Mouse (Mus musculus) CH12.LX (cell line): ENCODE results near the gene P2rx7. TPM values are rescaled to one million over a fixed set of nuclear protein-coding genes. Genes with fewer than 3 reads are reported as not detected.
A peak's percentile ranks its signal among the peaks of the same experiment; 100 is the strongest.

Experiments
- DNase-seq: peaks from one replicate; pipeline ENCODE4 v3.0.0-alpha.2; 2013; ENCODE audit errors: extremely low read depth
- H3K27ac ChIP-seq: 2 replicates; pipeline ENCODE4 v1.5.1; 2012; ENCODE audit warnings: low read depth, mild to moderate bottlenecking, control low read depth, moderate library complexity; ENCODE audit not compliant: insufficient read depth
- H3K27me3 ChIP-seq: replicated peaks from 2 replicates; pipeline ENCODE3; 2012; ENCODE audit warnings: inconsistent platforms
- H3K36me3 ChIP-seq, 2 experiments: replicated peaks in 1 of 2; 2 replicates each; pipeline versions ENCODE3 to v1.6.1; 2012; ENCODE audit warnings: inconsistent platforms in 1 of 2, low read length in 1 of 2, mild to moderate bottlenecking in 1 of 2, mixed read lengths in 1 of 2, moderate library complexity in 1 of 2; ENCODE audit not compliant: control insufficient read depth in 1 of 2, insufficient read depth in 1 of 2
- H3K4me1 ChIP-seq, 2 experiments: 2 replicates each; pipeline ENCODE4 v1.6.1; 2012; ENCODE audit warnings: inconsistent platforms in 1 of 2, moderate library complexity in 1 of 2; ENCODE audit not compliant: insufficient read depth in 2 of 2, control insufficient read depth in 1 of 2
- H3K4me2 ChIP-seq: 2 replicates; pipeline ENCODE4 v1.6.1; 2012; ENCODE audit warnings: low read depth, mild to moderate bottlenecking, control low read depth; ENCODE audit not compliant: poor library complexity, insufficient read depth, severe bottlenecking
- H3K4me3 ChIP-seq, 3 experiments: fragments of 150-350 bp in 1 of 3; sonication (generic) in 1 of 3; replicated peaks in 1 of 3; 2 replicates each; pipeline versions ENCODE3 to v1.5.1; 2011 to 2012; ENCODE audit warnings: low read depth in 2 of 3, low read length in 2 of 3, mild to moderate bottlenecking in 2 of 3, moderate library complexity in 2 of 3, control low read depth in 1 of 3, improper control_type of control experiment in 1 of 3, inconsistent platforms in 1 of 3, mixed read lengths in 1 of 3; ENCODE audit not compliant: poor library complexity in 1 of 3
- H3K79me2 ChIP-seq: replicated peaks from 2 replicates; pipeline ENCODE4 v1.6.1; 2012; ENCODE audit warnings: mild to moderate bottlenecking, moderate library complexity; ENCODE audit not compliant: control insufficient read depth, poor library complexity, insufficient read depth, severe bottlenecking; ENCODE audit errors: extremely low read depth
- H3K9ac ChIP-seq: 2 replicates; pipeline ENCODE4 v1.6.1; 2012; ENCODE audit warnings: low read depth, mild to moderate bottlenecking, control low read depth, moderate library complexity; ENCODE audit not compliant: insufficient read depth
- H3K9me3 ChIP-seq: replicated peaks from 2 replicates; pipeline ENCODE3; 2012; ENCODE audit warnings: low read length, inconsistent platforms, mixed read lengths
- BHLHE40 ChIP-seq: IDR thresholded peaks from 2 replicates; pipeline ENCODE4 v1.6.1; 2011; ENCODE audit warnings: mild to moderate bottlenecking, low read depth, low read length, improper control_type of control experiment
- CHD1 ChIP-seq: IDR thresholded peaks from 2 replicates; pipeline ENCODE4 v1.6.1; 2012; ENCODE audit warnings: low read depth, low read length, improper control_type of control experiment, inconsistent platforms
- CHD2 ChIP-seq: IDR thresholded peaks from 2 replicates; pipeline ENCODE4 v1.6.1; 2011; ENCODE audit warnings: low read length, improper control_type of control experiment
- CTCF ChIP-seq, 2 experiments: IDR thresholded peaks in 1 of 2; conservative IDR thresholded peaks in 1 of 2; 2 replicates each; pipeline ENCODE4 v1.5.1; 2011 to 2012; ENCODE audit warnings: low read depth in 2 of 2, low read length in 2 of 2, improper control_type of control experiment in 1 of 2, inconsistent platforms in 1 of 2, mild to moderate bottlenecking in 1 of 2, moderate library complexity in 1 of 2
- E2F4 ChIP-seq: IDR thresholded peaks from 2 replicates; pipeline ENCODE4 v1.6.1; 2011; ENCODE audit warnings: low read depth, low read length, improper control_type of control experiment; ENCODE audit not compliant: insufficient replicate concordance
- EP300 ChIP-seq: IDR thresholded peaks from 2 replicates; pipeline ENCODE4 v1.6.1; 2011; ENCODE audit warnings: low read length, improper control_type of control experiment
- ETS1 ChIP-seq: conservative IDR thresholded peaks from 2 replicates; pipeline ENCODE4 v1.6.1; 2012; ENCODE audit warnings: low read depth, mild to moderate bottlenecking, inconsistent platforms, low read length, improper control_type of control experiment, moderate library complexity
- GABPA ChIP-seq: IDR thresholded peaks from 2 replicates; pipeline ENCODE4 v1.6.1; 2012; ENCODE audit warnings: low read depth, low read length, improper control_type of control experiment, inconsistent platforms; ENCODE audit not compliant: insufficient replicate concordance
- JUN ChIP-seq: IDR thresholded peaks from 2 replicates; pipeline ENCODE4 v1.6.1; 2011; ENCODE audit warnings: low read depth, mild to moderate bottlenecking, low read length, improper control_type of control experiment, moderate library complexity; ENCODE audit not compliant: insufficient read depth
- JUND ChIP-seq: conservative IDR thresholded peaks from 2 replicates; pipeline ENCODE4 v1.6.1; 2011; ENCODE audit warnings: low read depth, low read length, improper control_type of control experiment
- KAT2A ChIP-seq: IDR thresholded peaks from 2 replicates; pipeline ENCODE4 v1.6.1; 2012; ENCODE audit warnings: low read length, improper control_type of control experiment, inconsistent platforms; ENCODE audit not compliant: insufficient replicate concordance
- MAFK ChIP-seq: IDR thresholded peaks from 2 replicates; pipeline ENCODE4 v1.6.1; 2011; ENCODE audit warnings: low read length, improper control_type of control experiment; ENCODE audit not compliant: insufficient replicate concordance
- MAX ChIP-seq: IDR thresholded peaks from 2 replicates; pipeline ENCODE4 v1.6.1; 2011; ENCODE audit warnings: low read length, improper control_type of control experiment
- MEF2A ChIP-seq: IDR thresholded peaks from 2 replicates; pipeline ENCODE4 v1.6.1; 2014; ENCODE audit warnings: low read depth, mild to moderate bottlenecking, inconsistent platforms, low read length, improper control_type of control experiment, borderline replicate concordance
- MXI1 ChIP-seq: IDR thresholded peaks from 2 replicates; pipeline ENCODE4 v1.6.1; 2011; ENCODE audit warnings: mild to moderate bottlenecking, low read depth, low read length, improper control_type of control experiment
- MYC ChIP-seq: IDR thresholded peaks from 2 replicates; pipeline ENCODE4 v1.6.1; 2011; ENCODE audit warnings: low read depth, mild to moderate bottlenecking, improper control_type of control experiment, low read length
- RAD21 ChIP-seq: IDR thresholded peaks from 2 replicates; pipeline ENCODE4 v1.6.1; 2011; ENCODE audit warnings: low read depth, mild to moderate bottlenecking, low read length, improper control_type of control experiment, moderate library complexity
- SIN3A ChIP-seq: IDR thresholded peaks from 2 replicates; pipeline ENCODE4 v1.6.1; 2012; ENCODE audit warnings: low read length, improper control_type of control experiment, inconsistent platforms
- TBP ChIP-seq: conservative IDR thresholded peaks from 2 replicates; pipeline ENCODE4 v1.6.1; 2011; ENCODE audit warnings: low read depth, low read length, improper control_type of control experiment
- TCF12 ChIP-seq: IDR thresholded peaks from 2 replicates; pipeline ENCODE4 v1.6.1; 2014; ENCODE audit warnings: low read depth, mild to moderate bottlenecking, inconsistent platforms, low read length, improper control_type of control experiment
- UBTF ChIP-seq: IDR thresholded peaks from 2 replicates; pipeline ENCODE4 v1.6.1; 2012; ENCODE audit warnings: low read depth, mild to moderate bottlenecking, inconsistent platforms, low read length, improper control_type of control experiment, moderate library complexity
- USF1 ChIP-seq: IDR thresholded peaks from 2 replicates; pipeline ENCODE4 v1.6.1; 2014; ENCODE audit warnings: low read depth, mild to moderate bottlenecking, inconsistent platforms, low read length, improper control_type of control experiment
- ZNF384 ChIP-seq: IDR thresholded peaks from 2 replicates; pipeline ENCODE4 v1.6.1; 2012; ENCODE audit warnings: low read depth, low read length, improper control_type of control experiment, inconsistent platforms
- dilution Hi-C: fragments of 300-500 bp; cut with MboI; formaldehyde crosslinking; loops from 2 replicates; pipeline ENCODE4 v1.14.3; 2020; ENCODE audit warnings: low sequenced_read_pairs; ENCODE audit not compliant: extremely low pct_unique_long_range_greater_than_20kb, extremely low pct_ligation_motif_present
- in situ Hi-C: fragments of 300-500 bp; cut with MboI; formaldehyde crosslinking; loops from 3 replicates; pipeline ENCODE4 v1.14.3; 2019; ENCODE audit warnings: low sequenced_read_pairs, low pct_ligation_motif_present, low pct_unique_long_range_greater_than_20kb, mixed read lengths
- polyA plus RNA-seq: library from polyadenylated mRNA; unstranded; fragments of >175 nt; gene quantifications from 2 replicates; pipeline ENCODE4 v1.2.1, GENCODE M21; 2012; ENCODE audit warnings: low read depth; ENCODE audit not compliant: insufficient read length
- total RNA-seq, 2 experiments: library from RNA; depleted of rRNA; stranded (reverse); fragments of 300-350 nt in 1 of 2; fragments of >200 nt in 1 of 2; gene quantifications; 2 replicates each; pipeline ENCODE4 v1.2.3; 2012 to 2014

The P2rx7 gene
- total and polyA plus RNA-seq, 3 experiments = 0.59 to 1.5 (median 1.5) TPM

- dilution Hi-C loops = no loop called here
- TF ChIP-seq SIN3A = no peak
- TF ChIP-seq BHLHE40 = peak; percentile 6; the same call in 1 of the 2 replicates
- no peak overlapping the region for H3K9ac ChIP-seq
- H3K9me3 ChIP-seq = no peaks in the 10 kb centered on the region
- no peak for DNase-seq
- no peak overlapping the region for H3K4me2 ChIP-seq
- no peaks in the 10 kb centered on the region for H3K27me3 ChIP-seq
- no peaks in the 10 kb centered on the region for H3K79me2 ChIP-seq
- no peaks in the 10 kb centered on the region for H3K36me3 ChIP-seq
- no peak overlapping the region for H3K4me3 ChIP-seq
- in situ Hi-C loops = loop anchor here (25.0 kb wide), 1 partner anchor 499 kb away; the partner anchor contains the start of gene Ccdc63
- H3K27ac ChIP-seq = no peak overlapping the region
- peaks cover 8 to 15% of the 10 kb centered on the region in 2 experiments for H3K4me1 ChIP-seq
Observed at GRCm38 (mm10) chr5:122636308-122636707, 7.4 kb upstream of the P2rx7 start.

DNA sequence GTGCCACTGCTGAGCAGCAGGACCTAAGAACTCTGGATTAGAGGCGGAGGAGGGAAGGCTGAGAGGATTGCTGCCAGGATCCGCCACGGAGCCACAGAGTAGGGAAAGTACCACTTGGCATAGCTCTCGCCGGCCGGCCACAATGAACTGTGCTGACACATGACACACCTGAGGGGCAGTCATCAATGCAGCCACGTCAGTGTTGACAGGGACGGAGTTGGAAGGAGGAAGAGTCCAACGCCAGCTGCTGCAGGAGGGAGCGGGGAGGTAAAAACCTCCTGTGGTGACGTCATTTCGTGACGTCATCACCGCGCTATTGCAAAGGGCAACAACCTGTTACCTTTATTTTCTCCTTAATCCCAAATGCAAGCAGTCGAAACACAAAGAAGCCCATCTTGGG is 6.8 kb upstream of the P2rx7 start:
- no peaks in the 10 kb centered on the region for H3K36me3 ChIP-seq
- peak overlapping the region; percentile 67 for H3K4me2 ChIP-seq
- no peaks in the 10 kb centered on the region for H3K27me3 ChIP-seq
- peak; percentile 41 for DNase-seq
- no peaks in the 10 kb centered on the region for H3K79me2 ChIP-seq
- no peak overlapping the region for H3K9ac ChIP-seq
- H3K4me3 ChIP-seq = peak overlapping the region in 1 of 3 experiments; percentile 49
- in situ Hi-C loops = loop anchor here (25.0 kb wide), 1 partner anchor 500 kb away; the partner anchor contains the start of gene Ccdc63
- dilution Hi-C loops = no loop called here
- H3K9me3 ChIP-seq = no peaks in the 10 kb centered on the region
- peaks cover 8 to 15% of the 10 kb centered on the region in 2 experiments for H3K4me1 ChIP-seq
- TF ChIP-seq TCF12 = no peak
- TF ChIP-seq JUND = peak; percentile 91
- no peak for TF ChIP-seq ZNF384
- no peak for TF ChIP-seq SIN3A
- 0 out of 2 replicates have a peak, but pooled peaks have one; percentile 19 for TF ChIP-seq MAX
- TF ChIP-seq ETS1 = peak; percentile 64
- no peak for TF ChIP-seq MAFK
- no peak for TF ChIP-seq CHD2
- TF ChIP-seq CTCF (conservative IDR thresholded peaks at IDR 0.05 in 1 of 2, IDR thresholded peaks at IDR 0.05 in 1 of 2; ENCODE audit: low read depth in 2 of 2, low read length in 2 of 2) = no peak
- no peak for TF ChIP-seq MYC
- peak; percentile 41; the same call in 1 of the 2 replicates for TF ChIP-seq GABPA
- TF ChIP-seq JUN = peak; percentile 80
- peak; percentile 62 for TF ChIP-seq BHLHE40
- no peak for TF ChIP-seq CHD1
- no peak for TF ChIP-seq E2F4
- TF ChIP-seq UBTF = no peak
- no peak for TF ChIP-seq USF1
- TF ChIP-seq TBP = no peak
- TF ChIP-seq KAT2A = no peak
- TF ChIP-seq RAD21 = no peak
- TF ChIP-seq EP300 = no peak
- 0 out of 2 replicates have a peak, but pooled peaks have one; percentile 26 for TF ChIP-seq MEF2A
- no peak for TF ChIP-seq MXI1
- H3K27ac ChIP-seq = no peak overlapping the region
